Mouse (Mus musculus) retina, embryonic 14.5 days (tissue): Measurements from ENCODE around the gene Igsf9b.

Experiments used
- DNase-seq: peaks from one replicate; pipeline ENCODE4 v3.0.0-alpha.2; 2015; ENCODE audit warnings: low spot score

Gene Igsf9b

GRCm38 (mm10) chr9:27289543-27290308, 9.3 kb upstream of the Igsf9b start:
- no peak for DNase-seq

- no peak for DNase-seq
Observed at GRCm38 (mm10) chr9:27294380-27294779, 4.6 kb upstream of the Igsf9b start.

GRCm38 (mm10) chr9:27299286-27300187, 533 bp downstream of the Igsf9b start:
- DNase-seq = peak; percentile 36

- peak; percentile 43 for DNase-seq
Observed at GRCm38 (mm10) chr9:27300188-27300691, 1.2 kb downstream of the Igsf9b start.

- no peak for DNase-seq
Observed at GRCm38 (mm10) chr9:27300698-27301097, 1.7 kb downstream of the Igsf9b start.

GRCm38 (mm10) chr9:27301486-27301885, 2.5 kb downstream of the Igsf9b start:
- DNase-seq = no peak

GRCm38 (mm10) chr9:27302291-27302690, 3.3 kb downstream of the Igsf9b start:
- DNase-seq = no peak

- DNase-seq = peak; percentile 71
Observed at GRCm38 (mm10) chr9:27303571-27304484, 4.8 kb downstream of the Igsf9b start.

- DNase-seq = no peak
Observed at GRCm38 (mm10) chr9:27304485-27305102, 5.6 kb downstream of the Igsf9b start.

GRCm38 (mm10) chr9:27305502-27305901, 6.5 kb downstream of the Igsf9b start:
- DNase-seq = no peak

GRCm38 (mm10) chr9:27306642-27307041, 7.6 kb downstream of the Igsf9b start:
- no peak for DNase-seq

- peak; percentile 33 for DNase-seq
Observed at GRCm38 (mm10) chr9:27307265-27307664, 8.3 kb downstream of the Igsf9b start.

- peak; percentile 48 for DNase-seq
Observed at GRCm38 (mm10) chr9:27308045-27308444, 9.0 kb downstream of the Igsf9b start.

- peak; percentile 66 for DNase-seq
Observed at GRCm38 (mm10) chr9:27308561-27308960, 9.6 kb downstream of the Igsf9b start.

GRCm38 (mm10) chr9:27310005-27310404, 11.0 kb downstream of the Igsf9b start:
- DNase-seq = no peak

GRCm38 (mm10) chr9:27313427-27313826, 14.4 kb downstream of the Igsf9b start:
- no peak for DNase-seq

- DNase-seq = no peak
Observed at GRCm38 (mm10) chr9:27321267-27321666, 22.3 kb downstream of the Igsf9b start.

GRCm38 (mm10) chr9:27322277-27322676, 23.3 kb downstream of the Igsf9b start:
- no peak for DNase-seq

GRCm38 (mm10) chr9:27323412-27323811, 24.4 kb downstream of the Igsf9b start:
- DNase-seq = no peak

GRCm38 (mm10) chr9:27325920-27326319, 26.9 kb downstream of the Igsf9b start:
- DNase-seq = peak; percentile 87

GRCm38 (mm10) chr9:27327558-27327957, 28.6 kb downstream of the Igsf9b start:
- no peak for DNase-seq
